Mouse (Mus musculus): ENCODE data around the gene Arid1b.

GRCm38 (mm10) chr17:5203346-5204102 lies 209.4 kb downstream of the Arid1b start:
- no peak for TF ChIP-seq GATA1 (IDR thresholded peaks at IDR 0.05; ENCODE audit: borderline replicate concordance, low read length)
- TF ChIP-seq CTCF (IDR thresholded peaks at IDR 0.05; ENCODE audit: low read depth, low read length), result no peak
- no peak for TF ChIP-seq TAL1 (conservative IDR thresholded peaks at IDR 0.05; ENCODE audit: low read depth, low read length)
